Mouse (Mus musculus) heart, embryonic 16.5 days (tissue): Measurements from ENCODE around the gene Asb7. TPM values are rescaled to one million over a fixed set of nuclear protein-coding genes. Genes with fewer than 3 reads are reported as not detected.
A peak's percentile ranks its signal among the peaks of the same experiment; 100 is the strongest.

Experiments used
- ATAC-seq: fragments of 200-750 bp; cut with Nextera tagmentation; replicated peaks from 2 replicates; pipeline ENCODE4 v1.8.0; 2017; ENCODE audit warnings: moderate number of reproducible peaks; ENCODE audit not compliant: insufficient read depth, low FRiP score; ENCODE audit errors: extremely low read depth
- H3K27ac ChIP-seq: fragments of 300-500 bp; sonication (generic); 2 replicates; pipeline ENCODE4 v1.5.1; 2014; ENCODE audit warnings: mild to moderate bottlenecking, low read length, control low read depth, moderate library complexity
- H3K27me3 ChIP-seq: fragments of 300-500 bp; sonication (generic); 2 replicates; pipeline ENCODE4 v1.6.1; 2014; ENCODE audit warnings: low read length, mixed read lengths; ENCODE audit not compliant: control insufficient read depth, insufficient read depth
- H3K36me3 ChIP-seq: fragments of 300-500 bp; sonication (generic); 2 replicates; pipeline ENCODE4 v1.6.1; 2014; ENCODE audit not compliant: control insufficient read depth, insufficient read depth
- H3K4me1 ChIP-seq: fragments of 300-500 bp; sonication (generic); 2 replicates; pipeline ENCODE4 v1.6.1; 2014; ENCODE audit warnings: low read length, mixed read lengths; ENCODE audit not compliant: control insufficient read depth, insufficient read depth
- H3K4me2 ChIP-seq: fragments of 300-500 bp; sonication (generic); 2 replicates; pipeline ENCODE4 v1.6.1; 2014; ENCODE audit warnings: low read depth, mild to moderate bottlenecking, control low read depth, low read length
- H3K4me3 ChIP-seq: fragments of 300-500 bp; sonication (generic); 2 replicates; pipeline ENCODE4 v1.5.1; 2014; ENCODE audit warnings: mild to moderate bottlenecking, control low read depth, low read length
- H3K9ac ChIP-seq: fragments of 300-500 bp; sonication (generic); 2 replicates; pipeline ENCODE4 v1.6.1; 2014; ENCODE audit warnings: low read length, control low read depth
- H3K9me3 ChIP-seq: fragments of 300-500 bp; sonication (generic); replicated peaks from 2 replicates; pipeline ENCODE4 v1.6.1; 2016; ENCODE audit warnings: low read length; ENCODE audit not compliant: control insufficient read depth
- WGBS: fragments of 180-500 bp; shearing (Covaris S2); extraction: QIAGEN DNeasy Blood & Tissue Kit; methylation state at CpG from one replicate; pipeline ENCODE4 v1.1.7; 2014; 5-methylcytosine and 5-hydroxymethylcytosine counted together
- polyA plus RNA-seq: library from polyadenylated mRNA; unstranded; fragments of >200 nt; fragmentation: Nextera tagmentation; extraction: Ambion mirVana; gene quantifications from 2 replicates; pipeline ENCODE4 v1.2.1, GENCODE M21; 2015

Gene Asb7
- 9.0 and 10.0 TPM in 2 replicates for polyA plus RNA-seq

DNA sequence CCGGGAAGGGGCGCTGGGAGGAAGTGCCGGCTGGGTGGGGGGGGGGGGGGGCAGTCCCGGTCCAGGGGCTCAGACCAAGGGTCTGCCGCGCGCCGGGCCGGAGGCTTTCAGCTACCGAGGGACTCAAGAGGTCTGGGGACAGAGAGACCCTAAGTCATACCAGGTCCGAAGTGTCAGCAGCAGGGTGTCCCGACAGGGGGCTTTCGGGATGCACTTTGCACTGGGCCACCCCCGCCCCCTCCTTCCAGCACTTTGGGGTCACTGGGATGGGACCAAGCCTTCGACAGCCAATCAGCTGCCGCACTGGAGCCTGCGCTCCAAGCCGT is at the start of gene Asb7:
Gene Asb7, minus strand, starts transcription at position 303 of the 326 bp plus-strand sequence.
- Histone ChIP-seq H3K27ac (peak within 1 kb of the TSS; percentile 88), H3K4me2 (peak within 1 kb of the TSS; percentile 87), H3K36me3 (no peaks in the 10 kb centered on the region), H3K4me3 (peak within 1 kb of the TSS; percentile 88), H3K9me3 (no peaks in the 10 kb centered on the region), H3K4me1 (peaks cover 13% of the 10 kb centered on the region), H3K9ac (peak within 1 kb of the TSS; percentile 85), H3K27me3 (no peaks in the 10 kb centered on the region)
- under 1% methylated on average over 17 of the region's 18 CpGs for WGBS
- no peak; the same call in 1 of the 2 replicates for ATAC-seq

GRCm38 (mm10) chr7:66737418-66737817 is 48.0 kb upstream of the Asb7 start:
- H3K9ac ChIP-seq: no peak overlapping the region
- no peaks in the 10 kb centered on the region for H3K27me3 ChIP-seq
- no peak overlapping the region for H3K27ac ChIP-seq
- no peak overlapping the region for H3K4me3 ChIP-seq
- no peaks in the 10 kb centered on the region for H3K36me3 ChIP-seq
- no peak for ATAC-seq
- no peak overlapping the region for H3K4me2 ChIP-seq
- no peaks in the 10 kb centered on the region for H3K9me3 ChIP-seq
- H3K4me1 ChIP-seq: peaks cover 5% of the 10 kb centered on the region; the same call in 1 of the 2 replicates
- WGBS: 79% methylated on average over 4 of the region's 4 CpGs

DNA sequence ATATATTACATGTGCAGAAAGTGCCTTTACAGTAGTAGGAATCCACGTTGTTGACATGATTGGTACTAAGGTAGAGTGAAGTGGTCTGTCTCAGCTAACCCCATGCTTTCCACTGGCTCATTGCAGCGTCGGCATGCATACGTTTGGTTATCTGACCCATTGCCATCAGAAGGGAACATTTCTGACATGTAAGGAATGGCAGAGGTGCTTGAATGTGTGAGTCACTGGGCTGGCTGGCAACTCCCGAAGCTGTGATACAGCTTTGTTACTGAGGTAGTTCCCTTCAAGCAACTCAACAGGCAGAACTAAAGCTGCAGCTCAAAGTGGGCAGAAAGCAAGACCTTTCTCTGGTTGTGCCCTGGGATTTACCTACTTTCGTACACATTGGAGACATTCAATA is 45.6 kb upstream of the Asb7 start:
- no peak overlapping the region for H3K4me3 ChIP-seq
- no peak overlapping the region for H3K4me2 ChIP-seq
- H3K4me1 ChIP-seq: peaks cover 5% of the 10 kb centered on the region; the same call in 1 of the 2 replicates
- no peak overlapping the region; the same call in 1 of the 2 replicates for H3K27ac ChIP-seq
- H3K9ac ChIP-seq: no peak overlapping the region
- no peaks in the 10 kb centered on the region for H3K9me3 ChIP-seq
- no peaks in the 10 kb centered on the region for H3K27me3 ChIP-seq
- H3K36me3 ChIP-seq: no peaks in the 10 kb centered on the region
- 0 out of 2 replicates have a peak, but pooled peaks have one; percentile 45 for ATAC-seq
- 47% methylated on average over 6 of the region's 6 CpGs for WGBS

DNA sequence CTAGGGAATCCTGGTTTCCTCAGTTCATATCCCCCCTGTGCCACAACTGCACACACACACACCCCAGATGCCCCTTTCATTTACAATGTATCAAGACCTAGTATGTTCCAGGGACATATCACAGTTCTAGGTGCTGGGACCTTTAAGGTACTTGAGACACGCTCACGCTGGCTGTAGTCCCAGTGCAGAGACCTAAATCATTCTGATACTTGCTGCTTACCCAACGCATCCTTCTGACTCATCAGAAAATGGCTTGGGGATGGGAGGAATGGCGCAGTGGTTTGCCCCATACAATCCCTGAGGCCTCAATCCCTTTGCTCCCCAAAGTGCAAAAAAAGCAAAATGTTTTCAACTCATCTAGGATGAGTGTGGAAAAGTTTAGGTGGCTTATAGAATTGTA is 45.1 kb upstream of the Asb7 start:
- Histone ChIP-seq H3K4me3 (no peak overlapping the region), H3K9me3 (no peaks in the 10 kb centered on the region), H3K27me3 (no peaks in the 10 kb centered on the region), H3K4me2 (no peak overlapping the region), H3K9ac (no peak overlapping the region), H3K4me1 (peaks cover 5% of the 10 kb centered on the region; the same call in 1 of the 2 replicates), H3K27ac (no peak overlapping the region), H3K36me3 (no peaks in the 10 kb centered on the region)
- ATAC-seq: no peak
- 94% methylated on average over 4 of the region's 4 CpGs for WGBS

DNA sequence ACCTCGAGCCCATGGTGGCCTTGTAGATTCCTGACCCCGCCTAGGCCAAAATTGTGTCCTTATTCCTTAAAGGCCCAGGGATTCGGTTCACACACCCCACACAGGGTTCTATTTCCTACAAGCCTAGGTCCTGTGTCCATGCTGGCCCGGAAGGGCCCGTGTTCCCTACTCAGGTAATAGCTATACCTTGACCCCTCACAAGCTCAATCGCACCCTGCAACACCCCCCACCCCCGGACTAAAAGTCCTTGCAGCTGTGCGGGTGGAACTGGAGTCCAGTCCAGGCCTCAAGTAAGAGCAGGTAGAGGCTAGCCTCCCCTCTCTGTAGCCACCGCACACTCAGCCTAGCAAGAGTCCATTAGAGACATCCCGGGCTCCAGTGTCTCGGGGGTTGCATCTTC is 44.5 kb upstream of the Asb7 start:
- Histone ChIP-seq H3K36me3 (no peaks in the 10 kb centered on the region), H3K27ac (no peak overlapping the region), H3K9ac (no peak overlapping the region), H3K4me1 (peaks cover 5% of the 10 kb centered on the region; the same call in 1 of the 2 replicates), H3K27me3 (no peaks in the 10 kb centered on the region), H3K9me3 (no peaks in the 10 kb centered on the region), H3K4me3 (no peak overlapping the region), H3K4me2 (no peak overlapping the region)
- no peak for ATAC-seq
- WGBS: 92% methylated on average over 11 of the region's 11 CpGs

- Histone ChIP-seq H3K4me1 (peaks cover 5% of the 10 kb centered on the region; the same call in 1 of the 2 replicates), H3K4me3 (no peak overlapping the region), H3K4me2 (no peak overlapping the region), H3K27me3 (no peaks in the 10 kb centered on the region), H3K36me3 (no peaks in the 10 kb centered on the region), H3K27ac (no peak overlapping the region), H3K9me3 (no peaks in the 10 kb centered on the region), H3K9ac (no peak overlapping the region)
- 93% methylated on average over 17 of the region's 17 CpGs for WGBS
- ATAC-seq: no peak
Measured at GRCm38 (mm10) chr7:66733431-66733830, 44.0 kb upstream of the Asb7 start.

GRCm38 (mm10) chr7:66729232-66729631 is 39.8 kb upstream of the Asb7 start:
- no peak overlapping the region for H3K4me3 ChIP-seq
- H3K9me3 ChIP-seq: no peaks in the 10 kb centered on the region
- H3K4me2 ChIP-seq: no peak overlapping the region
- H3K27me3 ChIP-seq: no peaks in the 10 kb centered on the region
- ATAC-seq: no peak
- 81% methylated on average over 2 of the region's 2 CpGs for WGBS
- H3K9ac ChIP-seq: no peak overlapping the region
- no peak overlapping the region for H3K27ac ChIP-seq
- H3K36me3 ChIP-seq: no peaks in the 10 kb centered on the region
- no peaks in the 10 kb centered on the region for H3K4me1 ChIP-seq

GRCm38 (mm10) chr7:66728072-66728471 is 38.7 kb upstream of the Asb7 start:
- Histone ChIP-seq H3K9me3 (no peaks in the 10 kb centered on the region), H3K27me3 (no peaks in the 10 kb centered on the region), H3K4me3 (no peak overlapping the region), H3K9ac (no peak overlapping the region), H3K36me3 (no peaks in the 10 kb centered on the region), H3K4me1 (no peaks in the 10 kb centered on the region), H3K27ac (no peak overlapping the region), H3K4me2 (no peak overlapping the region)
- 92% methylated on average over 6 of the region's 6 CpGs for WGBS
- no peak for ATAC-seq

DNA sequence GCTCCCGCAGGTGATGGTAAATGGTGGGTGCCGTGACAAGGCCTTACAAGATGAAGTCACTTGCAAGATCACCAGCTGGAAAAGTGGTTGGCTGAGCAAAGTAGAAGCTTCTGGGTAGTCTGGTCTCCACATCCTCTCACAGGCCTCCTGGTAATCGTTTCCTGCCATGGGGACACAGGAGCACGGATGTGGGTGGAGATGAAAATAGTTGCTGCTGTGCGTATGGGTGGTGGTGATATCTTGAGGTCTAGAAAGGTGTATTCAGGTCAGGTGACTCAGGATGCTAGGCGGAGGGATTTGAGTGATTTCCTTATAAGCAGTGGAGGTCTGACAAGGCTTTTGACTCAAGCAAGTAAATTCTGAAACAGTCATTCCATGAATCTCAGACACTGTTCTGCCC is 35.6 kb upstream of the Asb7 start:
- WGBS: 76% methylated on average over 6 of the region's 6 CpGs
- no peak overlapping the region for H3K9ac ChIP-seq

More for the DNA sequence above, 35.6 kb upstream of the Asb7 start:
- no peaks in the 10 kb centered on the region for H3K9me3 ChIP-seq
- no peak overlapping the region for H3K4me3 ChIP-seq
- peaks cover 7% of the 10 kb centered on the region; the same call in 1 of the 2 replicates for H3K36me3 ChIP-seq
- H3K4me2 ChIP-seq: no peak overlapping the region
- H3K27ac ChIP-seq: no peak overlapping the region
- H3K27me3 ChIP-seq: no peaks in the 10 kb centered on the region
- ATAC-seq: no peak
- H3K4me1 ChIP-seq: no peaks in the 10 kb centered on the region
